Mouse (Mus musculus) macrophage (primary cell): ENCODE measurements around the gene March1. TPM values are rescaled to one million over a fixed set of nuclear protein-coding genes. Genes with fewer than 3 reads are reported as not detected.

ENCODE experiments used
- H3K27ac ChIP-seq: fragments of 350-480 bp; formaldehyde crosslinking; 2 replicates; pipeline ENCODE4 v1.9.0; 2021
- H3K36me3 ChIP-seq: fragments of 350-480 bp; formaldehyde crosslinking; 2 replicates; pipeline ENCODE4 v1.9.0; 2021; ENCODE audit errors: inconsistent target
- H3K4me3 ChIP-seq: fragments of 350-480 bp; formaldehyde crosslinking; 2 replicates; pipeline ENCODE4 v1.9.0; 2021; ENCODE audit errors: inconsistent target
- H3K79me2 ChIP-seq: fragments of 350-480 bp; formaldehyde crosslinking; 2 replicates; pipeline ENCODE4 v1.9.0; 2021; ENCODE audit errors: inconsistent target
- WGBS: methylation state at CpG from one replicate; pipeline ENCODE4 v1.1.7; 2026; ENCODE audit warnings: inconsistent platforms; ENCODE audit not compliant: missing documents; 5-methylcytosine and 5-hydroxymethylcytosine counted together
- polyA plus RNA-seq: library from polyadenylated mRNA; stranded (reverse); fragments of 250-400 nt; gene quantifications from 3 replicates; pipeline ENCODE4 v1.2.4, GENCODE M21; 2018; ENCODE audit warnings: inconsistent platforms

March1 gene
- polyA plus RNA-seq, 1 experiment from 2014 or later = 80.6 TPM

- H3K27ac ChIP-seq = no peak overlapping the region
- no peak overlapping the region for H3K4me3 ChIP-seq
- H3K36me3 ChIP-seq = no peaks in the 10 kb centered on the region
- no peaks in the 10 kb centered on the region for H3K79me2 ChIP-seq
- 73% methylated on average over 2 of the region's 2 CpGs for WGBS
These were observed 652.4 kb downstream of the March1 start for GRCm38 (mm10) chr8:66270116-66270515.

GRCm38 (mm10) chr8:66317824-66318223, 700.1 kb downstream of the March1 start:
- H3K36me3 ChIP-seq = no peaks in the 10 kb centered on the region
- no peaks in the 10 kb centered on the region for H3K79me2 ChIP-seq
- WGBS = 97% methylated on average over 7 of the region's 7 CpGs
- H3K27ac ChIP-seq = no peak overlapping the region
- no peak overlapping the region for H3K4me3 ChIP-seq

- H3K4me3 ChIP-seq = no peak overlapping the region
- WGBS = 47% methylated on average over 4 of the region's 4 CpGs
- H3K79me2 ChIP-seq = no peaks in the 10 kb centered on the region
- H3K27ac ChIP-seq = no peak overlapping the region
- no peaks in the 10 kb centered on the region for H3K36me3 ChIP-seq
These were observed 705.5 kb downstream of the March1 start for GRCm38 (mm10) chr8:66323045-66323807.

GRCm38 (mm10) chr8:66326396-66326795, 708.7 kb downstream of the March1 start:
- Histone ChIP-seq H3K36me3 (no peaks in the 10 kb centered on the region), H3K79me2 (no peaks in the 10 kb centered on the region), H3K4me3 (no peak overlapping the region), H3K27ac (no peak overlapping the region)

GRCm38 (mm10) chr8:66332206-66332605, 714.5 kb downstream of the March1 start:
- no peak overlapping the region for H3K4me3 ChIP-seq
- H3K36me3 ChIP-seq = no peaks in the 10 kb centered on the region
- H3K79me2 ChIP-seq = no peaks in the 10 kb centered on the region
- no peak overlapping the region for H3K27ac ChIP-seq
- 74% methylated on average over 3 of the region's 3 CpGs for WGBS

- no peaks in the 10 kb centered on the region for H3K36me3 ChIP-seq
- H3K27ac ChIP-seq = peak overlapping the region; percentile 43
- no peaks in the 10 kb centered on the region for H3K79me2 ChIP-seq
- no peak overlapping the region for H3K4me3 ChIP-seq
- 23% methylated on average over 3 of the region's 3 CpGs for WGBS
These were observed 716.6 kb downstream of the March1 start for GRCm38 (mm10) chr8:66334265-66334664.

GRCm38 (mm10) chr8:66339551-66339950, 721.9 kb downstream of the March1 start:
- H3K36me3 ChIP-seq = no peaks in the 10 kb centered on the region
- no peak overlapping the region for H3K4me3 ChIP-seq
- WGBS = 93% methylated on average over 3 of the region's 3 CpGs
- no peak overlapping the region for H3K27ac ChIP-seq
- H3K79me2 ChIP-seq = no peaks in the 10 kb centered on the region

GRCm38 (mm10) chr8:66342928-66343327, 725.2 kb downstream of the March1 start:
- Histone ChIP-seq H3K36me3 (no peaks in the 10 kb centered on the region), H3K27ac (no peak overlapping the region), H3K79me2 (no peaks in the 10 kb centered on the region), H3K4me3 (no peak overlapping the region)
- 33% methylated on average over 1 of the region's 1 CpGs for WGBS

- H3K4me3 ChIP-seq = no peak overlapping the region
- WGBS = 89% methylated on average over 5 of the region's 5 CpGs
- H3K79me2 ChIP-seq = no peaks in the 10 kb centered on the region
- no peaks in the 10 kb centered on the region for H3K36me3 ChIP-seq
- no peak overlapping the region for H3K27ac ChIP-seq
These were observed 745.4 kb downstream of the March1 start for GRCm38 (mm10) chr8:66362882-66363801.

GRCm38 (mm10) chr8:66383694-66384373, 766.1 kb downstream of the March1 start:
- Histone ChIP-seq H3K36me3 (no peaks in the 10 kb centered on the region), H3K4me3 (no peak overlapping the region), H3K79me2 (peaks cover 28% of the 10 kb centered on the region; the same call in 1 of the 2 replicates), H3K27ac (no peak overlapping the region)
- 90% methylated on average over 4 of the region's 4 CpGs for WGBS

- peak overlapping the region; percentile 80 for H3K27ac ChIP-seq
- H3K4me3 ChIP-seq = peak overlapping the region; percentile 29
- H3K79me2 ChIP-seq = peaks cover 49% of the 10 kb centered on the region; the same call in 1 of the 2 replicates
- no peaks in the 10 kb centered on the region for H3K36me3 ChIP-seq
These were observed 768.3 kb downstream of the March1 start for GRCm38 (mm10) chr8:66386008-66386407.

GRCm38 (mm10) chr8:66388693-66389092, 771.0 kb downstream of the March1 start:
- Histone ChIP-seq H3K79me2 (peaks cover 73% of the 10 kb centered on the region; the same call in 1 of the 2 replicates), H3K27ac (peak overlapping the region; percentile 80), H3K36me3 (no peaks in the 10 kb centered on the region), H3K4me3 (peak overlapping the region; percentile 29; the same call in 1 of the 2 replicates)
- WGBS = 31% methylated on average over 2 of the region's 2 CpGs

- Histone ChIP-seq H3K4me3 (no peak overlapping the region), H3K79me2 (peaks cover 97% of the 10 kb centered on the region; the same call in 1 of the 2 replicates), H3K36me3 (peaks cover 18% of the 10 kb centered on the region; the same call in 1 of the 2 replicates), H3K27ac (peak overlapping the region; percentile 53)
- 14% methylated on average over 5 of the region's 5 CpGs for WGBS
These were observed 773.9 kb downstream of the March1 start for GRCm38 (mm10) chr8:66391554-66391953.

GRCm38 (mm10) chr8:66392900-66393299, 775.2 kb downstream of the March1 start:
- 0 out of 2 replicates have a peak overlapping the region, but pooled peaks have one; percentile 0 for H3K27ac ChIP-seq
- H3K36me3 ChIP-seq = peaks cover 27% of the 10 kb centered on the region; the same call in 1 of the 2 replicates
- no peak overlapping the region for H3K4me3 ChIP-seq
- peaks cover 97% of the 10 kb centered on the region; the same call in 1 of the 2 replicates for H3K79me2 ChIP-seq
